Mouse (Mus musculus) forebrain, embryonic 11.5 days (tissue): ENCODE results near the gene Clic1. TPM values are rescaled to one million over a fixed set of nuclear protein-coding genes. Genes with fewer than 3 reads are reported as not detected.

Source experiments
- ATAC-seq: fragments of 200-750 bp; cut with Nextera tagmentation; replicated peaks from 2 replicates; pipeline ENCODE4 v1.8.0; 2017; ENCODE audit warnings: moderate TSS enrichment; ENCODE audit not compliant: low FRiP score
- DNase-seq: peaks from one replicate; pipeline ENCODE4 v3.0.0-alpha.2; 2017; ENCODE audit warnings: low spot score
- H3K27ac ChIP-seq: fragments of 300-500 bp; sonication (generic); 2 replicates; pipeline ENCODE4 v1.5.1; 2014; ENCODE audit warnings: low read depth, low read length
- H3K27me3 ChIP-seq: fragments of 300-500 bp; sonication (generic); 2 replicates; pipeline ENCODE4 v1.6.1; 2014; ENCODE audit warnings: mild to moderate bottlenecking, low read length, mixed read lengths; ENCODE audit not compliant: control insufficient read depth, insufficient read depth
- H3K36me3 ChIP-seq: fragments of 300-500 bp; sonication (generic); 2 replicates; pipeline ENCODE4 v1.6.1; 2014; ENCODE audit warnings: mild to moderate bottlenecking, low read length, moderate library complexity, mixed read lengths; ENCODE audit not compliant: control insufficient read depth, insufficient read depth
- H3K4me1 ChIP-seq: fragments of 300-500 bp; sonication (generic); replicated peaks from 2 replicates; pipeline ENCODE4 v1.6.1; 2014; ENCODE audit warnings: low read length, mixed read lengths; ENCODE audit not compliant: control insufficient read depth, insufficient read depth
- H3K4me2 ChIP-seq: fragments of 300-500 bp; sonication (generic); 2 replicates; pipeline ENCODE4 v1.6.1; 2014; ENCODE audit warnings: low read depth, mild to moderate bottlenecking, low read length, moderate library complexity, mixed read lengths; ENCODE audit not compliant: severe bottlenecking
- H3K4me3 ChIP-seq: fragments of 300-500 bp; sonication (generic); 2 replicates; pipeline ENCODE4 v1.5.1; 2014; ENCODE audit warnings: low read depth, low read length
- H3K9ac ChIP-seq: fragments of 300-500 bp; sonication (generic); 2 replicates; pipeline ENCODE4 v1.6.1; 2014; ENCODE audit warnings: low read length
- H3K9me3 ChIP-seq: fragments of 300-500 bp; sonication (generic); 2 replicates; pipeline ENCODE4 v1.6.1; 2016; ENCODE audit warnings: low read length, mixed read lengths; ENCODE audit not compliant: control insufficient read depth
- WGBS: fragments of 180-500 bp; shearing (Covaris S2); extraction: QIAGEN DNeasy Blood & Tissue Kit; methylation state at CpG from one replicate; pipeline ENCODE4 v1.1.7; 2014; 5-methylcytosine and 5-hydroxymethylcytosine counted together
- polyA plus RNA-seq: library from polyadenylated mRNA; unstranded; fragments of >200 nt; fragmentation: Nextera tagmentation; extraction: Ambion mirVana; gene quantifications from 2 replicates; pipeline ENCODE4 v1.2.1, GENCODE M21; 2014

The Clic1 gene
- polyA plus RNA-seq, 1 experiment from 2014 or later = 67.7 TPM

DNA sequence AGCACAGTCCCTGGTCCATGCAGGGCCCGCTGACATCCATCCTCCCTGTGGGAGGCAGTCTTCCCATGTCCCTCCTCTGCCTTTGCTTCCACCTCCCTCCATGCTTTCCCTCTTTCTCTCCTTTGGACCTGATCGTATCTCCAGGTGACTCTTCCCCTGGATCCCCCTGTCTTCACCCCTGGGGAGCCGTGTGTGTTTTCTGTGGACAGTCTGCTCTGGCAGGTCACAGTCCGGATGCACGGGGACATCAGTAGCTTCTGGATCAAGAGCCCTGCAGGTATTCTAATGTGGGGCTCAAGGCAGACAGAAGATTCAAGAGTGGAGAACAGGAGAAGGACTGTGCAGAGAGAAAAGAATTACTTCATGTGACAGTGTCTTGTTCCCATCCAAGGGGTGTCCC, 26.5 kb upstream of the Clic1 start:
- 87% methylated on average over 5 of the region's 5 CpGs for WGBS
- H3K4me3 ChIP-seq = no peak overlapping the region
- H3K27ac ChIP-seq = no peak overlapping the region
- no peaks in the 10 kb centered on the region; the same call in 1 of the 2 replicates for H3K36me3 ChIP-seq
- DNase-seq (no peak), ATAC-seq (no peak)
- no peaks in the 10 kb centered on the region for H3K27me3 ChIP-seq
- no peak overlapping the region for H3K9ac ChIP-seq
- no peaks in the 10 kb centered on the region for H3K9me3 ChIP-seq
- no peak overlapping the region for H3K4me2 ChIP-seq
- peaks cover 13% of the 10 kb centered on the region for H3K4me1 ChIP-seq

DNA sequence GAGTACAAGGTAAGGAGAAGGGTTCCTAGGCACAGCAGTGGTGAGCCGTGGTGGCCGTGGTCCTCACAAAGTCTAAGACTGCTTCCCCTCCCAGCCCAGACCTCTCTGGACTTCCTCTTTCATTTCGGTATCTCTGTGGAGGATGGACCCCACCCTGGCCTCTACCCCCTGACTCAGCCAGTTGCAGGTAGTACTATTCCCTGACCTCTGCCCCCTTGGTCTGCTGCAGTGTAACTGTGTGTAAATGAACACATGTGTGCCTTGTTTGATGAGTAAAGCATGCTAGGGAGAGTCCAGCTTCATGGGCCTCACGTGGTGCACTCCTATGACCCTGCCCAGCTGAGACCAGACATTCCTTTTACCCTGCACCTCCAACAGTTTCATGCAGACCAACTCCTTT, 26.0 kb upstream of the Clic1 start:
- Histone ChIP-seq H3K36me3 (no peaks in the 10 kb centered on the region; the same call in 1 of the 2 replicates), H3K4me3 (no peak overlapping the region), H3K27me3 (no peaks in the 10 kb centered on the region), H3K4me1 (peaks cover 13% of the 10 kb centered on the region), H3K27ac (no peak overlapping the region), H3K9me3 (no peaks in the 10 kb centered on the region), H3K9ac (no peak overlapping the region), H3K4me2 (no peak overlapping the region)
- peak; percentile 48 for DNase-seq
- 83% methylated on average over 4 of the region's 4 CpGs for WGBS
- no peak for ATAC-seq

DNA sequence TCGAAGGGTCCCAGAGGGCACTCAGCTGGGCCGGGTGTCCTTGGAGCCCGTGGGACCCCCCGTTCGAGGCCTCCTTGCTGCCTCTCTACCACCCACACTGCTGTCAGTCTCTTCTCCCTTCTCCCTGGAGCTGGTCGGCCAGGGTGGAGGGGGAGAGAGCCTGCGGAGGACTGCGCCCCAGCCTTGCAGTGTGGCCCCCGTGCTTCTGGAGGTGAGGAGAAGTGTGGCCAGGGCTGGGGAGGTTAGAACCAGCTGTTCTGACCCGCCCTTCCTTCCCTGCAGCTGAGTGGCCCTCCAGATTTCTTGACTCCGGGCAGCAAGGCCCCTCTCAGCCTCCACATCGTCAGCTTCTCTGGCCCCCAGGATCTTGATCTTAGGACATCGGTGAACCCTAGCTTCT, 25.5 kb upstream of the Clic1 start:
- Histone ChIP-seq H3K27me3 (no peaks in the 10 kb centered on the region), H3K9ac (no peak overlapping the region), H3K4me1 (peaks cover 13% of the 10 kb centered on the region), H3K36me3 (no peaks in the 10 kb centered on the region; the same call in 1 of the 2 replicates), H3K4me2 (no peak overlapping the region), H3K27ac (no peak overlapping the region), H3K9me3 (no peaks in the 10 kb centered on the region), H3K4me3 (no peak overlapping the region)
- ATAC-seq = no peak
- DNase-seq = peak; percentile 40
- WGBS = 78% methylated on average over 13 of the region's 13 CpGs

DNA sequence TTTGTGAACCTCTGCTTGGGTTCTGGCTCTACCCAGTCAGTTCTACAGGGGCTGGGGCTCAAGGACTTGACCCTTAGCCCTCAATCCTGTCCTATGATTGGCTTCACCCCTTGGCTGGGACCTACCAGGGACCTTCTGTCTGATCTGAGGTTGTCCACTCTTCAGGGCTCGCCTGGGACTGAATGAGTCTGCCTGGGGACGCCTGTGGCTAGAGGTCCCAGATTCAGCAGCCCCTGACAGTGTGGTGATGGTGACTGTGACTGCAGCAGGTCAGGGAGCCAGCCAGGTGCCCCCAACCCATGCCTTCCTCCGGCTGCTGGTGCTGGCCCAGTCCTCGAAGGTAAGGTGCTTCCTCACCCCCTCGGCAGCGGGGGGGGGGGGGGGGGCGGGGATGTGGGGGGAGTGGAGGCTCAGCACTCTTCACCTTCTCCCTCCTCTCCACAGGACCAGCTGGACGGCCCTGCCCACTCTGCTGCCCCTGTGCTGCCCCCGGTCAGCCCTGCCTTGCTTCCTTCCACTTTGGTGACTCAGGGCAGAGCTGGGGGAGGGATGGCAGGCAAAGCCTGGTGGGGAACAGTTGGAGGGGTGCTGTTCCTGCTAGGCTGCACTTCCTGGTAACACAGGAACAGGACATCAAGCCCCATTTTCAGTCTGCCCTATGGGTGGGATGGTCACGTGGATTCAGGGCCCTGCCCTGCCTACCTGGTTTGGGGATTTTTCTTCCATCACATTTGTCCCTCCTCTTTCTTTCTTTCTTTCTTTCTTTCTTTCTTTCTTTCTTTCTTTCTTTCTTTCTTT, 24.9 kb upstream of the Clic1 start:
- H3K4me2 ChIP-seq = no peak overlapping the region
- H3K27ac ChIP-seq = no peak overlapping the region
- DNase-seq (peak; percentile 48), ATAC-seq (no peak)
- H3K36me3 ChIP-seq = no peaks in the 10 kb centered on the region; the same call in 1 of the 2 replicates
- no peak overlapping the region for H3K4me3 ChIP-seq
- H3K9me3 ChIP-seq = no peaks in the 10 kb centered on the region
- WGBS = 76% methylated on average over 8 of the region's 10 CpGs
- no peaks in the 10 kb centered on the region for H3K27me3 ChIP-seq
- peaks cover 16% of the 10 kb centered on the region for H3K4me1 ChIP-seq
- no peak overlapping the region for H3K9ac ChIP-seq

DNA sequence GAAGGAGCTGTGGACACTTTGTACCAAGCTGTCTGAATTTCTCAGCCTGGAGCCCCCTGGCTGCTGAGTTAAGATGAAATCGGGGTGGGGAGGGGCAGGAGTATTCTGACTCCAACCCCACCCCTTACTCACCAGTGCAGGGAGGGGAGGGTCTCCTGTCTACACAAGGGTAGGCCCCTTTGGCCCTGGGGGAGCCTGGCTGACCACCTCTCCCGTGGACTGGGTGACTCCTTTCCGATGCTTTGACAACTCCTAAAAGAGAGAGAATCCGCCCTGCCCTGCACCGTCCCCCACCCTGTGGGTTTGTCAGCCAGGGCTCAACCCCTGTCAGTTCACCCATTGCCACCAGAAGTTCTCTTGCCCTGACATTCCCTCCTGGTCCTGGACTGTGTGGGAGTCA, 23.6 kb upstream of the Clic1 start:
- peaks cover 19% of the 10 kb centered on the region for H3K4me1 ChIP-seq
- no peak overlapping the region for H3K27ac ChIP-seq
- H3K27me3 ChIP-seq = no peaks in the 10 kb centered on the region
- no peak overlapping the region for H3K9ac ChIP-seq
- no peak overlapping the region for H3K4me3 ChIP-seq
- no peaks in the 10 kb centered on the region for H3K9me3 ChIP-seq
- H3K36me3 ChIP-seq = no peaks in the 10 kb centered on the region; the same call in 1 of the 2 replicates
- DNase-seq = peak; percentile 51
- no peak overlapping the region for H3K4me2 ChIP-seq
- WGBS = 84% methylated on average over 5 of the region's 5 CpGs
- no peak for ATAC-seq

DNA sequence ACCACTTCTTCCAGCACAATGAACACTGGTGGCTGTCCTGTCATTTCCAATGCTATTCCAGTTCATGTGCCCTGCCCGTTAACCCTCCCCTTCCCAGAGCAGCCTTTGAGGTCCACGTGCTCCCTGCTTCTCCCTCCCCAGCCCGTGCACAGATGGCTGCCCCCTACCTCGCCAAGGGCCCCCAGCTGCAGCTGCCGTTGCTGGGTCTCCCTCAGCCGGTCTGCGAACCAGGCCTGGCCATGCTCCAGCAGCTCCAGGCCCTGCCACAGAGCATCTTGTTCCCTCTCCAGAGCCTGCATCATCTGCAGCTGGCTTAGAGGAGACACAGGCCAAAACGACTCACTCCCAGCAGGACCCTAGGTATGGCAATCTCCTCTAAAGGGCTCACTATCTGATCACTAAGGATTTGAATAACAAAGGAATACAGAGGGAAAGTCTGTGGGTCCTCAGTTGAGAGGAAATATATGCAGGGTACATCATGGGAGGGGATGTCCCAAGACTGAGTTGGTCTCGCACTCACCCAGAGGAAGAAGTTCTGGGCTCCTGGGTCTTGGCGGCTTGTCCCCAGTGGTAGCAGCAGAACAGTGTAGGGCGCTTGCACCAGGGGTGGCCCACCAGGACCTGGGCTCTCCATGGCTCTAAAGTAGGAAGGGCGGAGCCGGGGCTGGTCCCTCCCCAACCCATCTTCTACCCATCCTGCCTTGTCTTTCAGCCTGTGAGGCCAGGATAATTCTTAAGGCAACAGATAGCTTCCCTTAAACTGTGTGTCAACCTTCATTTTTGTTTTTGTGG, 22.3 kb upstream of the Clic1 start, which contains the start of gene Sapcd1:
Gene Sapcd1, minus strand, starts transcription at position 740 of the 792 bp plus-strand sequence.
- Histone ChIP-seq H3K27me3 (no peaks in the 10 kb centered on the region), H3K9me3 (no peaks in the 10 kb centered on the region), H3K9ac (peak within 1 kb of the TSS; percentile 37), H3K4me2 (peak within 1 kb of the TSS; percentile 11; the same call in 1 of the 2 replicates), H3K4me1 (peaks cover 13% of the 10 kb centered on the region), H3K4me3 (no peak within 1 kb of the TSS), H3K27ac (peak within 1 kb of the TSS; percentile 53; the same call in 1 of the 2 replicates), H3K36me3 (no peaks in the 10 kb centered on the region; the same call in 1 of the 2 replicates)
- WGBS = 34% methylated on average over 13 of the region's 13 CpGs
- DNase-seq = peak; percentile 60
- peak; percentile 60 for ATAC-seq

DNA sequence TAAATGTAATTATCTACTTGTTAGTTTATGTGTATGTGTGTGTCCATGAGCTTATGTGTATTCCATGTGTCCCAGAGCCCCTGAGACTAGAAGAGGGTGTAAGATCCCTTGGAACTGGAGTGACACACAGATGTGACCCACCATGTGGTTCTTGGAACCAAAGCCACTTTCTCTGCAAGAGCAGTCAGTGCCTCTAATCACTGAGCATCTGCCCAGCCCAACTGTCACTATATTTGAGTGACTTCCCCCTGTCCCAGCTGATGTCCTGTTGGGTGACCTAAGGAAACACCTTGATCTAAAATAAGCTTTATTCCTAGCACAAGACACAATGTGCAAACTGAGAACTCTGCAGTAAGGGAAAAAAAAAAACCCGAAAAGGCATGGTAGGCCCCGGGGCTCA, 21.5 kb upstream of the Clic1 start:
- Histone ChIP-seq H3K4me3 (no peak overlapping the region), H3K4me1 (peaks cover 13% of the 10 kb centered on the region), H3K9me3 (no peaks in the 10 kb centered on the region), H3K36me3 (no peaks in the 10 kb centered on the region), H3K27me3 (no peaks in the 10 kb centered on the region), H3K9ac (no peak overlapping the region), H3K27ac (no peak overlapping the region), H3K4me2 (no peak overlapping the region)
- ATAC-seq = no peak
- WGBS = 85% methylated on average over 2 of the region's 2 CpGs
- peak; percentile 38 for DNase-seq

DNA sequence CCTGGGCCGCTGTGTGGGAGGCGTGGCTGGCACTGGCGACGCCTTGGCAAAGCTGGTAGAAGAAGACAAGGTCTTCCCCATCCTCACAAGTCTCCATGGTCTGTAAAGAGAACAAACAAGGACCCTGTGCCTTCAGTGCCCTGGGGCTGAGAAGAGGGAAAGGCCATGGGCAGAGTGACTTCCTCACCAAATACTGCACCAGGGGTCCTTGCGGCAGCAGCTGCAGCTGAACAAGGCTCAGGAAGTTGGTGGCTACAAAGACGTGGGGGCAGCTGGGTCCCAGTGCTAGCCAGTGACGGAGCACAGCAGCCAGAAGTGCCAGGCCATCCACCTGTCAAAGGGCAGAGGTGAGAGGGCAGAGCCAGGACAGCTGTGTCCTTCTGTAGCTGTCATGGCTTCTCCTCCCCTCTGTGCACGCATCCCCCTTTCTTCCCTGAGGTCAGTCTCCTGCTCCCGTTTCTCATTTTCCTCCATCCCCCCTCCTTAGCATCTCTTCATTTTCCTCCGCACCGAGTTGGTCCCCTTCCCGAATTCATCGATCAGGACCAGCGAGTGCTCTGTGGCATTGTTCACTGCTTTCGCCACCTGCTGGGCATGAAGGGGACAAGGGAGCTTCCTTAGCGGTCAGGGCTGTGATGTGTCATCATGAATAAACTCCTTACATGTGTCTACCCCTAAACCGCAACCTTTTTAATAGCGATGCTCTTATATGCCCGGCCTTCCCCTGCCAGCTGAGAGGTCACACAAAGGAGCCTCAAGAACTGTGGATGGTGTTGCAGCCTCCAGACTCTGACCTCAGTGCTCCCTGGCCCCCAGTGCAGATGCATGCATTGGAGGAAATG, 19.9 kb upstream of the Clic1 start:
- 33% methylated on average over 19 of the region's 19 CpGs for WGBS
- DNase-seq (peak; percentile 52), ATAC-seq (no peak)
- H3K4me3 ChIP-seq = no peak overlapping the region
- H3K36me3 ChIP-seq = no peaks in the 10 kb centered on the region
- no peaks in the 10 kb centered on the region for H3K27me3 ChIP-seq
- H3K9me3 ChIP-seq = no peaks in the 10 kb centered on the region
- H3K9ac ChIP-seq = peak overlapping the region; percentile 16; the same call in 1 of the 2 replicates
- no peak overlapping the region for H3K27ac ChIP-seq
- H3K4me1 ChIP-seq = peaks cover 13% of the 10 kb centered on the region
- no peak overlapping the region for H3K4me2 ChIP-seq
